Mouse (Mus musculus) brain, embryonic 14.5 days (tissue): Measurements from ENCODE around the gene Ripor3.

ENCODE experiments used
- CTCF ChIP-seq: fragments of 200-500 bp; IDR thresholded peaks from 2 replicates; pipeline ENCODE4 v1.5.1; 2012; ENCODE audit warnings: inconsistent platforms, mild to moderate bottlenecking, moderate library complexity, borderline replicate concordance; ENCODE audit not compliant: insufficient read depth, insufficient read length; ENCODE audit errors: extremely low read depth
- POLR2A ChIP-seq: fragments of 200-500 bp; IDR thresholded peaks from 2 replicates; pipeline ENCODE4 v1.6.1; 2012; ENCODE audit warnings: mild to moderate bottlenecking, inconsistent platforms, borderline replicate concordance; ENCODE audit not compliant: poor library complexity, insufficient read depth, insufficient read length, severe bottlenecking; ENCODE audit errors: extremely low read depth

GRCm38 (mm10) chr2:167984371-167984770 lies 26.0 kb downstream of the Ripor3 start:
- no peak for TF ChIP-seq CTCF
- TF ChIP-seq POLR2A = no peak
